ENCODE assay signal across 10 mouse cellular contexts in the genomic region with DNA sequence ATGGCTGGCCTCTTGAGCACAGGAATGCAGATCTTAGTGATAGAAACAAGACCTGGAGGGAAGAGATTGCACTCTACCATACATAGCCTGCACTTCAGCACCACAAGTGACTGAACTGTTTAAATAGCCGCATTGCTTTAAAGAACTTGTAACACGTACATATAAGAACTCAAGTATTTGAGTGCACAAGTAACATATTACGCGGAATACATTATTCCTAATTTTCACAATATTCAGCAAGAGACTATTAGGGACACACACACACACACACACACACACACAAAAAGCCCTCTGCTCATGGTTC. TPM values are rescaled to one million over a fixed set of nuclear protein-coding genes. Genes with fewer than 3 reads are reported as not detected.
A peak's percentile ranks its signal among the peaks of the same experiment; 100 is the strongest.
DNase-seq lines count a peak whose midpoint lies in the region; ATAC-seq and TF ChIP-seq lines count a peak whose summit lies in the region.
"Had no signal": no experiment of that assay in that cellular context is flagged by ENCODE, and none has a peak within 500 bp of the region (broad histone marks: within the 10 kb centered on the region; RNA-seq: fewer than 3 reads in every experiment).

No protein-coding gene starts in this region.

- no peak for DNase-seq in heart, adult 18-20 months
- DNase-seq in ES-E14 (ENCODE audit: low read depth, low spot score): no peak
- no peak for DNase-seq in midbrain, embryonic 10.5 days (ENCODE audit: low spot score)
- DNase-seq in cerebellum, postnatal 4 days (ENCODE audit: low spot score in 2 of 2): no peak
- DNase-seq in gastrocnemius, postnatal 10 days: no peak

- H3K9ac ChIP-seq in heart, embryonic 15.5 days: peak overlapping the region; percentile 37
- H3K9ac ChIP-seq in ES-E14 (ENCODE audit: insufficient read depth, low read depth, low read length, poor library complexity, severe bottlenecking): peak overlapping the region; percentile 63; the same call in 1 of the 2 replicates
- H3K9ac ChIP-seq in hindbrain, embryonic 12.5 days: peak overlapping the region; percentile 62; the same call in 1 of the 2 replicates

- peak overlapping the region; percentile 86 for H3K27ac ChIP-seq in heart, embryonic 15.5 days
- H3K27ac ChIP-seq in ES-E14 (ENCODE audit: insufficient read depth, low read depth, low read length, poor library complexity, severe bottlenecking): no peak overlapping the region; the same call in 1 of the 2 replicates
- H3K27ac ChIP-seq in hindbrain, embryonic 12.5 days: peak overlapping the region; percentile 78; the same call in 1 of the 2 replicates
- H3K27ac ChIP-seq in midbrain, embryonic 10.5 days (replicated peaks): peak overlapping the region; percentile 92

- peaks cover 55% of the 10 kb centered on the region for H3K4me1 ChIP-seq in heart, embryonic 15.5 days (replicated peaks)
- H3K4me1 ChIP-seq in ES-E14 (ENCODE audit: control insufficient read depth in 2 of 2, insufficient read depth in 2 of 2, low read length in 2 of 2, poor library complexity in 1 of 2): peaks cover 2 to 12% of the 10 kb centered on the region in 2 experiments; a peak in 1 of 4 replicates
- peaks cover 30% of the 10 kb centered on the region for H3K4me1 ChIP-seq in hindbrain, embryonic 12.5 days
- H3K4me1 ChIP-seq in midbrain, embryonic 10.5 days: peaks cover 31% of the 10 kb centered on the region

- H3K27me3 ChIP-seq in heart, embryonic 15.5 days: no peaks in the 10 kb centered on the region
- H3K27me3 ChIP-seq in hindbrain, embryonic 12.5 days: peaks cover 7% of the 10 kb centered on the region; the same call in 1 of the 2 replicates
- 0 out of 2 replicates have a peak, but pooled peaks cover 4% of the 10 kb centered on the region for H3K27me3 ChIP-seq in midbrain, embryonic 10.5 days (ENCODE audit: low read depth, poor library complexity, severe bottlenecking)

- H3K9me3 ChIP-seq in heart, embryonic 15.5 days (replicated peaks): no peaks in the 10 kb centered on the region
- H3K9me3 ChIP-seq in ES-E14 (ENCODE audit: control insufficient read depth, insufficient read depth, low read depth, low read length): no peaks in the 10 kb centered on the region
- H3K9me3 ChIP-seq in hindbrain, embryonic 12.5 days (replicated peaks): no peaks in the 10 kb centered on the region
- H3K9me3 ChIP-seq in midbrain, embryonic 10.5 days (replicated peaks): no peaks in the 10 kb centered on the region
- H3K9me3 ChIP-seq: G1E had no signal

- no peaks in the 10 kb centered on the region for H3K36me3 ChIP-seq in heart, embryonic 15.5 days
- H3K36me3 ChIP-seq in ES-E14 (ENCODE audit: control insufficient read depth, insufficient read depth, low read length, poor library complexity, severe bottlenecking): no peaks in the 10 kb centered on the region
- H3K36me3 ChIP-seq in hindbrain, embryonic 12.5 days: no peaks in the 10 kb centered on the region
- peaks cover 2% of the 10 kb centered on the region; the same call in 1 of the 2 replicates for H3K36me3 ChIP-seq in midbrain, embryonic 10.5 days
- H3K36me3 ChIP-seq: G1E had no signal

- H3K4me3 ChIP-seq in heart, embryonic 15.5 days: peak overlapping the region; percentile 98
- H3K4me3 ChIP-seq in ES-E14 (ENCODE audit: insufficient read depth in 1 of 2, low read depth in 1 of 2, low read length in 2 of 2, poor library complexity in 1 of 2, severe bottlenecking in 1 of 2): peak overlapping the region; percentile 57 to 94; a peak in 3 of 4 replicates
- H3K4me3 ChIP-seq in hindbrain, embryonic 12.5 days: peak overlapping the region; percentile 61
- peak overlapping the region; percentile 71 for H3K4me3 ChIP-seq in midbrain, embryonic 10.5 days

- ATAC-seq in heart, embryonic 15.5 days (replicated peaks; ENCODE audit: insufficient number of reproducible peaks, insufficient read depth, low FRiP score, low read depth): no peak
- no peak for ATAC-seq in hindbrain, embryonic 12.5 days (ENCODE audit: low FRiP score)
- no peak for ATAC-seq in erythroblast, adult 5-6 weeks (replicated peaks; ENCODE audit: low FRiP score, poor library complexity, severe bottlenecking)

- WGBS in heart, embryonic 15.5 days: 54% methylated on average over 4 of the region's 4 CpGs
- WGBS in hindbrain, embryonic 12.5 days: 76% methylated on average over 4 of the region's 4 CpGs
- WGBS in midbrain, embryonic 10.5 days: 72% methylated on average over 4 of the region's 4 CpGs

- in situ Hi-C loops in ES-E14 (cut with MboI; ENCODE audit: low sequenced_read_pairs in 2 of 2, unreplicated experiment in 2 of 2): loop anchor here (10.0 to 25.0 kb wide), 3 partner anchors 59 to 291 kb away; no protein-coding TSS in a partner anchor

- H3K4me2 ChIP-seq in heart, embryonic 15.5 days: peak overlapping the region; percentile 75
- peak overlapping the region; percentile 82 for H3K4me2 ChIP-seq in hindbrain, embryonic 12.5 days (replicated peaks)

TF ChIP-seq in ES-E14, 5 proteins besides CTCF, POLR2A, EP300 and RAD21:
- TF ChIP-seq CHD2 (IDR thresholded peaks at IDR 0.05; ENCODE audit: low read depth, low read length): peak; percentile 87; the same call in 1 of the 2 replicates
- TF ChIP-seq MAFK (IDR thresholded peaks at IDR 0.05; ENCODE audit: insufficient read depth, low read depth, low read length): no peak

RNA-seq across cellular contexts. Expression of a gene that starts 0.7 kb away (rescaled TPM):
- polyA plus RNA-seq in heart, embryonic 15.5 days (2015; fragmentation: Nextera tagmentation; extraction: Ambion mirVana): 21.6 and 22.7 TPM in 2 replicates
- total RNA-seq in heart, adult 18-20 months (2021): 10 to 100 TPM; 20.7 to 21.6 TPM
- 10.1 and 13.5 TPM in 2 replicates for total RNA-seq in ES-E14 (2012; rRNA removed)
- polyA plus RNA-seq in hindbrain, embryonic 12.5 days (2016; fragmentation: Nextera tagmentation; extraction: Ambion mirVana): 60.3 and 66.8 TPM in 2 replicates
- 35.0 and 47.1 TPM in 2 replicates for polyA plus RNA-seq in midbrain, embryonic 10.5 days (2016; fragmentation: Nextera tagmentation; extraction: Ambion mirVana)
- total RNA-seq in erythroblast, adult 5-6 weeks (2015; ENCODE audit: low replicate concordance): not detected in 2 replicates
- under 0.01 and 0.42 TPM in 2 replicates for total RNA-seq in erythroblast, adult 5-6 weeks (2017; ENCODE audit: low replicate concordance)
- total RNA-seq in gastrocnemius, postnatal 10 days (2021): 10 to 100 TPM; 13.5 to 13.9 TPM

RNA-seq across cellular contexts. Expression of a gene that starts 13.0 kb away (rescaled TPM):
- not detected in 2 replicates for polyA plus RNA-seq in heart, embryonic 15.5 days (2015; fragmentation: Nextera tagmentation; extraction: Ambion mirVana)
- not detected for total RNA-seq in heart, adult 18-20 months (2021)
- not detected in 2 replicates for total RNA-seq in ES-E14 (2012; rRNA removed)
- polyA plus RNA-seq in hindbrain, embryonic 12.5 days (2016; fragmentation: Nextera tagmentation; extraction: Ambion mirVana): not detected in 2 replicates
- not detected in 2 replicates for polyA plus RNA-seq in midbrain, embryonic 10.5 days (2016; fragmentation: Nextera tagmentation; extraction: Ambion mirVana)
- total RNA-seq in erythroblast, adult 5-6 weeks (2015; ENCODE audit: low replicate concordance): not detected in 2 replicates
- not detected in 2 replicates for total RNA-seq in erythroblast, adult 5-6 weeks (2017; ENCODE audit: low replicate concordance)
- not detected for total RNA-seq in gastrocnemius, postnatal 10 days (2021)
- total RNA-seq: G1E; left cerebral cortex, adult 18-20 months had no signal
- polyA plus RNA-seq: G1E had no signal
